Mouse (Mus musculus): Measurements from ENCODE around the gene Pip5k1c.

The Pip5k1c gene

GRCm38 (mm10) chr10:81367207-81367495 lies 74.4 kb downstream of the Pip5k1c start:
- no peak for DNase-seq (ENCODE audit: low read depth, low spot score)

All from forelimb bud, embryonic 11.5 days (tissue).